Mouse (Mus musculus): ENCODE data around the gene Uba7.

- TF ChIP-seq CTCF (conservative IDR thresholded peaks at IDR 0.05; ENCODE audit: low read length) (no peak), POU5F1 (IDR thresholded peaks at IDR 0.05; ENCODE audit: borderline replicate concordance, low read length) (no peak), NANOG (IDR thresholded peaks at IDR 0.05; ENCODE audit: borderline replicate concordance, low read length) (no peak)
These were observed 12.4 kb upstream of the Uba7 start for GRCm38 (mm10) chr9:107962916-107963315.
